Mouse (Mus musculus) mouse trophoblast stem cell (cell line): ENCODE measurements around the gene Xkr7.

Experiments used
- in situ Hi-C, 2 experiments: fragments of 300-500 bp; cut with MseI, MboI; formaldehyde crosslinking; loops; 2 replicates in 1 of 2; 3 replicates in 1 of 2; pipeline ENCODE4 v1.15.1; 2025

The Xkr7 gene

DNA sequence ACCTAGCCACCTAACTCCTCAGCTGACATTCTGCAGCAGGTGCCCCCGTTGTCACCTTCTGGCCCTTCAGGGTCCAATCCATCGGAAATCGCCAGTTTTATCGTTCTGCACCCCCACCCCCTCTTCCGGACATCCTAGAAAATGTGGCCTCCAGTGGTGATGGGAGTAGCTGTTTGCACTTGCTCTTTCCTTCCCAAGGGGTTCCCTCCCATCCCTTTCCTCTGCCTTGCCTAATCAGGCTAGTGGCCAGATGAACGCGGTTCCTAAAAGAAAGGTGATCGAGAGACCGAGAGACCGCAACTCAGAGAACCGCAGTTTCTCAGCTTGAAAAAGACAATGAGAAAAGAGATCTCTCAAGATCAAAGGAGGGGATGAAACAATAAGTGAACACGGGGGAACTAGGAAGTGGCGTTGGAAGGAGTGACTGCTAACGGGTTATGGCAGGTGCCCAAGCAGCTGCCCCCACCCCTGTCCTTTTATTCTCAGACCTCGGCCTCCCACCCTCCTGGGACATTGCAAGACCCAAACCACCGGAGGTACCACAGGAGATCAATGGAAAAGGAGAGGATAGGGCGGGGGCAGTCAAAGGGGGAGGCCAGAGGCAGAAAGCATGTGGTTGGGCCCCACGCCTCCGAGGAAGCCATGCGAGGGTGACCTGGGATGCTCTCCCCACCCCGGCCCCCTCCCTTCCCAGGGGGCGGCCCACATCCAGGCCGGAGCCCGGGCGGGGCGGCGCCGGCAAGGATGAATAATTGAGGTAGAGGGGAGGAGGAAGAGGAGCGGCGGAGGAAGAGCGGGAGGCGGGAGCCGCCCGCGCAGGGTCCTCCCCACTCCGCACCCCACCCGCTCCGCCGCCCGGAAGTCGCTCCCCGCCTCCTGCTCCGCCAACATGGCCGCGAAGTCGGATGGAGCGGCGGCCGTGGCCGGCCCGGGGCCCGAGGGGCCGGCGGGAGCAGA is at the start of gene Xkr7:
Gene Xkr7, plus strand, starts transcription at position 727 of the 957 bp plus-strand sequence.
- in situ Hi-C loops, result no loop called here

DNA sequence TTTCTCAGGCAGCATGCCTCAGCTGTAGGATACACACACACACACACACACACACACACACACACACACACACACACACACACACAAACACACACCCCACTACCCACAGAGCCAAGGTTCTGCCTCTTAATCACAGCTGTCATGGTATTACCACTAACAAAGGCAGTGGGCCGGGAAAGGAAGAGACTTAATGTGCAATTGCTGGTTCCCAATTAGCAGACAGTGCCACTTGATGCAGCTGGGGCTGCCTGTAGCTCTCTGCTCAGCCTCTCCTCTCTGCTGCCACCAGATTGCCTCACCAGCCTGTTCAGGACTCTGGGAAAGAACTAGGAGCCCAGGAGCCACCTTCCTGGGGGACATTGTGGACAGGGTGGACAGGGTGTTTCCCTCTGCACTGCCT is 46.1 kb upstream of the Xkr7 start:
- in situ Hi-C loops, result no loop called here

- in situ Hi-C loops, result no loop called here
Observed at GRCm38 (mm10) chr2:152991529-152991928, 40.1 kb upstream of the Xkr7 start.

GRCm38 (mm10) chr2:152997046-152997445 is 34.6 kb upstream of the Xkr7 start:
- in situ Hi-C loops, result no loop called here

GRCm38 (mm10) chr2:153002492-153003248 is 29.0 kb upstream of the Xkr7 start:
- in situ Hi-C loops, result no loop called here

DNA sequence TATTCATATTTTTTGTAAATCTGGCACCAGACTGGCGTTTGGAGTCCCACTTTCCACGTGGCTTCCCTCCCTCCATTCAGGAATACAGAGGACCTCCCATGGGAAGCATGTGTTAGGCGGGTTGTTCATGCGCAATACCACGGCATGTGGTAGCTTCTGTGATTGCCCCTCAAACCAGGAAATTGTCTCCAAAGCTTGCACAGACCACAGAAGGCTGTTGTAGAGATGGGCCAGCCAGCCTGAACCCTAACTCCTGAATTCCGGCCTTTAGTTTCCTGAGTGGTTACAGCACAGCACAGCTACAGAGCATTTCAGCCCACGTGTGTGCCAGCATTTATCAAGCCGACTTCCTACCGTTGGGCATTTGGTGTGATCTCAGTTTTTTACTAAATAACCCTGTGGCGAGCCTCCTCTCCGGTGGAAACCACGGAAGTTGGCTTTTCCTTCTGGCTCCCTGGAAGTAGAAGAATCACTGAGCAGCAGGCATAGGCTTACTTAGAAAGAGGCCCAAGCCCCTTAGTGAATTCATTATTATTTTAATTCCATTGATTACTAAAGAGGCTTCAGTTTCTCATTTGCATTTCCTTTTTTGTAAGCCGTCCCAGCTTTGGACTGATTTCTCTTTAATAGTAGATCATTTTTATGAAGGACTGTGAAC is 27.8 kb upstream of the Xkr7 start:
- in situ Hi-C loops, result no loop called here

DNA sequence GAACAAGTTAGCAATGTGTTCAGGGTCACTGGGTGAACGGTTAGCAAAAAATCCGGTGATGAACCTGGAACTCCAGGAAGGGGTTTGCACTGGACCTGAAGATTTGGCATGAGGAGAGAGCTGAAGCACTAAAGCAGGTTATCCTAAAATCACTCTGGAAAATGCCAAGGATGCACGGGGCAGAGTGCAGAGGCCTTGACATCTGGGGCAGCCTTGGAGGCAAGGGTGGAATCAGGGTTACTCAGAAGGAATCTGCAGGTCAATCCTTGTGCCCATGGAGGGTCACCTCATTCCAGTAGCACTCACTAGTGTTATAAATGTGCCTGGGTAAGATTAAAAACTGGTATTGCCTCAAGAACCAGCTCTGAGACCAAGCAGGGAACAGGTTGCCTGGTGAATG is 25.7 kb upstream of the Xkr7 start:
- in situ Hi-C loops, result no loop called here

- in situ Hi-C loops, result no loop called here
Observed at GRCm38 (mm10) chr2:153009192-153009973, 22.3 kb upstream of the Xkr7 start.

DNA sequence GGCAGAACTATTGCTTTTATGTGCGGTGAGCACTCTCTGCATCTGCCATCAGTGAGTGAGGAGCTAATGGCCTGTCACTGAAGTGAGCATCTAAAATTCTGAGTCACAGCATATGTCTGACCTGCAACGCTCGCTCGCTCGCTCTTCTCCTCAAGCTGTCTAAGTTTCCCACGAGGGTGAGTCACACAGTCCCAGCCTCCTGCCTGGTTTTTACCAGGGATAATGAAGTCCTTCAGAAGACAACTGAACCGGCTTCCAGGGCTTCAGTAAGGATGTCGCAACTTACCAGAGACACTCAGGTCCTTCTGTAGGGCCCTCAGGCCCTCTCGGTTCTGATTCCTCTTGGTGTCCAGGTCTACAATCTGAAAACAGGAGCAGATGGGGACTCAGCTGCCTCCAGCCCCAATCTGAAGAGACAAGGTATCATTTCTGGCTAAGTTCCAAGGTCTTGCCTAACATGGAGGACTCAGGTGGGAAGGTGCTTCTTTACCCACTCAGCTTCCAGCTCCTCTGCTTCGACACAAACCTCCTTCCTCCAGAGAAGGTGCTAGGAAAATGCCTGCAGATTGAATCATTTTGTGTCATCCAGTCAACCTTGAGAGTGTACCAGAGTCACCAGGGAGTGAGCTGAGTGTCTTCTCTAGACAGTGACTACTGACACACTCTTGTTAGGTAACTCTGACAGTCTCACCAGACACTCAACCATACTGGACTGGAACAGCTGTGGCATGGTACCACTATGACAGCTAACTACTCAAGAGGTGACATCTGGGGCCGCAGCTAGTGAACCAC is 17.7 kb upstream of the Xkr7 start:
- in situ Hi-C loops, result no loop called here

- in situ Hi-C loops, result no loop called here
Observed at GRCm38 (mm10) chr2:153014758-153015593, 16.7 kb upstream of the Xkr7 start, which contains the start of gene Pdrg1. Pdrg1 (minus strand) TSS chr2:153015427.

GRCm38 (mm10) chr2:153015804-153016203 is 15.8 kb upstream of the Xkr7 start:
- in situ Hi-C loops, result no loop called here

DNA sequence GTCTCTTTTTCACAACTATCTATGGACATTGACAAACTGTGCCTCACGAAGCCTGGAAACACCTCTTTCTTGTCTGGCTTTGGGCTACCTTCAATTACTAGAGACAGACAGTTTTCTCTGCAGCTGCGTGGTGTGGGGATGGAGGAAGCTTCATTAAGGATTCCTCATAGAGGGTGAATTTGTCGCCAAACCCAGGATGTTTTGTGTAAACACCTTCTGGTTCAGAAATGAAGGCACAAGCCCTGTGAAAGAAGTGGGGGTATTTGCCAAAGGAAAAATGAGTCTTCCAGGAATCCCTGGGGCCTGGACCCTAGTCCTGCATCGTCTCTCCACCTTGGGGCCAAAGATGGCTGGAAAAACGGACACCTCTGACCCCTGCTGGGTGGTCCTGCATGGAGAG is 14.9 kb upstream of the Xkr7 start:
- in situ Hi-C loops, result no loop called here

- in situ Hi-C loops, result no loop called here
Observed at GRCm38 (mm10) chr2:153019355-153019754, 12.3 kb upstream of the Xkr7 start.

GRCm38 (mm10) chr2:153021163-153021562 is 10.5 kb upstream of the Xkr7 start:
- in situ Hi-C loops, result no loop called here

- in situ Hi-C loops, result no loop called here
Observed at GRCm38 (mm10) chr2:153022855-153023254, 8.8 kb upstream of the Xkr7 start.

- in situ Hi-C loops, result no loop called here
Observed at GRCm38 (mm10) chr2:153026052-153026451, 5.6 kb upstream of the Xkr7 start.

DNA sequence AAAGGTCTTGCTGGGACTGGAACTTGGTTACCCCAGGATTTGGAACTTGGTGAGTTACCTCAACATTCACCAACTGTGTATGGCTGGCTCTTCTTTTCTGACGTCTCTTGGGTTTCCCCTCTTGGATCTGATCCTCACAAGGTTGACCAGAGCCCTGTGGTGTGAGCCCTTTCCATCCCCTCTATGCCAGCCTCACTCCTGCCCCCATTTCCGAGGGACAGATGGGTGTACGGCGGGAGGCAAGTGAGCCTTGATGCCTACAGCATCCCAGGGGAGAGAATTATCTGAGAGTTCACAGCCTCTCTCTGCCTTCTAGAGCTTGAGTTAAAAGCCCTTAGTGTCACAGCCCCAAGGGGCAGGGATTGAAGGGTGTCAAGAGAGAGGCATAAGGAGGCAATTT is 4.2 kb upstream of the Xkr7 start:
- in situ Hi-C loops, result no loop called here

DNA sequence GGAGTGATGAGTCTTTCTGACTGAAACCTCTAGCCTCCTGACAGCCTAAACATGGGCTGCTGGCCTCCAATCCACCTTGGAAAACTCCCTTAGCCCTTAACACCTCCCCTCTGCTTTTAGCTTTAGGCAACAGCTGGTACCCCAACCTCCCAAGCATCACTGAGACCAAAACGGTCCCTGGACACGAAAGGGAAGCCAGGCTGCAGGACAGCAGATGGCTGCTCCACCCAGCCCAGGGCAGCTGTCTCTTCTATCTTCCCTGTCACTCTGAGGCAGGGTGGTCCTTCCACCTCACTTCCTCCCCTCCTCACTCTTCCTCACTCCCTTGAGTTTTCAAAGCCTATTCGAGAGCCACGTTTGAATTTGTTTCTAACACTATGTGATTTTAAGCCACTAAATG is 1.2 kb upstream of the Xkr7 start:
- in situ Hi-C loops, result no loop called here

- in situ Hi-C loops, result no loop called here
Observed at GRCm38 (mm10) chr2:153032083-153032842, 611 bp downstream of the Xkr7 start.
